Mouse (Mus musculus) mesoderm, embryonic 11.5 days (tissue): ENCODE results near the gene Mrpl58.
"Not testable (repeated sequence)": the region's sequence is repeated elsewhere in the genome, so short reads cannot be mapped to it uniquely, and the experiment has no call there.

Source experiments
- DNase-seq: peaks from one replicate; pipeline ENCODE4 v3.0.0-alpha.2; 2012; ENCODE audit warnings: low read depth, low spot score

Mrpl58 gene

DNA sequence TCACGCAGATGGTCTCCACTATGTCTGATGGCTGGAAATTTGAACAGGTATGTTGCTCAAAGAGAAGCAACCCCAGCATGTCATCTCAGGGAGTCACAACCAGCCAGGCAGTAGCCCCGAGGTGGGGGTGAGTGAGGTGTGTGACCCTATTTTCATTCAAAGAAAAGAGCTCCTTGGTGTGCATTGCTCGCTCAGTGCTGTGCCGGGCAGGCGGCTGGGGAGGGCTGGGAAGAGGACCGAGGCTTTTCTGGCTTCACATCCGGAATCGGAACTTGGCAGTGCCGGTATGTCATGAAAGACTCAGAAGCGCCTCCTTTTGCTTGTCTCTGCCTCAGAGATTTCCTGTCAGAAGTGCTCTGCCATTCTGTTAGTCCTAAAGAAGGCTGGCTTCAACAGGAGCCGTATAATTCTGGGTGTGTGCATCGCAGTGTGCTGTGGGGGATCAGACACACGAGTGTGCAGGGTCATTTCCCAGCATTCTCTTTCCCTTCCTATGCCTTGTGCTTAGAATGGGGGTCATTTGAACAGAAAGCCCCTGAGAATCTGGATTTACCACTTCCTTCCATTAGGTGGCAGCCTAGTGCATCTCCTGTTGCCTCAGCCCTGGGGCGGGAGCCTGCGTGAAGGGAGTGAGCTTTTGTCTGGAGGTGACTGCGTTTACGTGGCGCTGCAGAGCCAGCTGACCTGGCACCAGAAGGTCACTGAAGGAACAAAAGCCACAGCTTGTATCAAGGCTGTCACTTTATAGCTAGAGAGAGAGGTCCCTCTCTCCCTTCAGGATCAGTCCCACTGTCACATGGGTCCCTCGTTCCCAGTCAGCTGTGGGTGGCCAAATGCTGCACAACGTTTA, 24.2 kb downstream of the Mrpl58 start:
- DNase-seq = peak; percentile 90

DNA sequence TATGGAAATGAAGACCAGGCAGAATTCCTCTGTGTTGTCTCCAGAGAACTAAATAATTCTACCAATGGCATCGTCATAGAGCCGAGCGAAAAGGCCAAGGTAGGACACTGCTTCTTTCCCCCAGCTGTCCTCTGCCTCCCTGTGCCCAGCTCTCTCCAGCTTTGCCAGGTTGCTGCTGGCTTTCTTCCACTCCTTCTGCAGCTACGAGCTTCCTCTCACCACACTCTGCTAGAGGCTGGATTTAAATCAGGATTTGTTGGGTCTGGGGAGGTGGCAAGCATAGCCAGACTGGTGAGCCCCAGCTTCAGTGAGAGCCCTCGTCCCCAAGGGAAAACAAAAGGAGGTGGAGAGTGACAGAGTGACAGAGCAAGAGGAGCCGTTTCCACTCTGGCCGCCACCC, 25.8 kb downstream of the Mrpl58 start:
- no peak for DNase-seq

DNA sequence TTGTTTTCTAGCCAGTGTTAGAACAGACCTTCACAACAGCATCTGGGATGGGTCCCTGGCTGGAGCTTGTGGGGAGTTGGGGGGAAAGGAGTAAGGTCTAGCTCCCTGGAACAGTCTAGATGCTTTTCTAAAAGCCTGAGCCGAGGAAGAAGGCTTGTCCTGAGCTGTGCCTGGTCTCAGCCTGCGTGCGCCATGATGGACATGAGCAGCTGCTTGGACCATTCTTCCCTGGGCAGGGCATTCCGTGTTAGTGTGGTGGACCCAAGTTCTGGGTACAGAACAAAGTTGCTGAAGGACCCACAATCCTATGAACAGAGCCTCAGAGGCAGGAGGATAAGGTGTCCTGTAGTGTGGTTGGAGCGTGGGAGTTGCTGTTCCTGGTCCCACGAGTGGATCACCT, 27.0 kb downstream of the Mrpl58 start:
- DNase-seq = no peak

- DNase-seq = no peak
Observed at GRCm38 (mm10) chr11:115432814-115433213, 29.3 kb downstream of the Mrpl58 start.

- no peak for DNase-seq
Observed at GRCm38 (mm10) chr11:115433342-115433741, 29.8 kb downstream of the Mrpl58 start.

GRCm38 (mm10) chr11:115435596-115436337, 32.2 kb downstream of the Mrpl58 start:
- no peak for DNase-seq

- DNase-seq = no peak
Observed at GRCm38 (mm10) chr11:115437571-115438122, 34.1 kb downstream of the Mrpl58 start.

DNA sequence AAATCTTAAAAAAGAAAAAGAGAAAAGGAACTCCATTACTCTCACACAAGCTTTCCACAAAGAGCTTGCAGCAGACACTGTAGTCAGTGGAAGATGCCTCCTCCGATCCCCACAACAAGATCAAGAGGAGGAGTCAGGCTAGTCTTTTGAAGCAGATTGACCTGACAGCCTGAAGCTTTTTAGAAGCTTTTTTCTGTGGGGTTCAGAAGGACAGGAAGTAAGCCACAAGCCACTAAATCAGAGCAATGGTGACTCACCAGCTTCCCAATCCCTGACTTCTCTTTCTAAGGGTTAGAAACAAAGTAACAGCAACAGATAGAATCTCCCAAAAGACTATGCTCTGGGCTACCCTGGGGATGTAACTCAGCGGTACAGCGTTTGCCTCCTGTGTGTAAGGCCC, 35.8 kb downstream of the Mrpl58 start:
- DNase-seq = no peak

GRCm38 (mm10) chr11:115439906-115440595, 36.5 kb downstream of the Mrpl58 start, which contains the start of gene Trim80:
Gene Trim80 (plus strand): TSS chr11:115440545.
- DNase-seq = no peak

DNA sequence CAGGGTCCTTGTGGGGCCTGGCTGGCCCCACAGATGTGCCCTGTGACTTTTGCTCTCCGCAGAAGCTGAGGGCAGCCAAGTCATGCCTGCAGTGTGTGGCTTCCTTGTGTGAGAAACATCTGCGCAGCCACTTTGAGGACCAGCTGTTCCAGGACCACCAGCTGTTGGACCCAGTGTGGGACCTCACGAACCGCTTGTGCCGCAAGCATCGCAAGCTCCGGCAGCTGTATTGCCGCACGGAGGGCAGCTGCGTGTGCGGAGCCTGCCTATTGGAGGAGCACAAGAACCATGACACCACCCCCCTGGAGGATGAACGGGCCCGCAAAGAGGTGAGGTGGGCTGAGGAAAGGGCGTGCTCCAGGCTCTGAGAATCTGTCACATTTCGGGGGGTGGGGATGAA, 37.9 kb downstream of the Mrpl58 start:
- peak; percentile 35 for DNase-seq

GRCm38 (mm10) chr11:115446906-115447305, 43.4 kb downstream of the Mrpl58 start:
- DNase-seq = no peak

DNA sequence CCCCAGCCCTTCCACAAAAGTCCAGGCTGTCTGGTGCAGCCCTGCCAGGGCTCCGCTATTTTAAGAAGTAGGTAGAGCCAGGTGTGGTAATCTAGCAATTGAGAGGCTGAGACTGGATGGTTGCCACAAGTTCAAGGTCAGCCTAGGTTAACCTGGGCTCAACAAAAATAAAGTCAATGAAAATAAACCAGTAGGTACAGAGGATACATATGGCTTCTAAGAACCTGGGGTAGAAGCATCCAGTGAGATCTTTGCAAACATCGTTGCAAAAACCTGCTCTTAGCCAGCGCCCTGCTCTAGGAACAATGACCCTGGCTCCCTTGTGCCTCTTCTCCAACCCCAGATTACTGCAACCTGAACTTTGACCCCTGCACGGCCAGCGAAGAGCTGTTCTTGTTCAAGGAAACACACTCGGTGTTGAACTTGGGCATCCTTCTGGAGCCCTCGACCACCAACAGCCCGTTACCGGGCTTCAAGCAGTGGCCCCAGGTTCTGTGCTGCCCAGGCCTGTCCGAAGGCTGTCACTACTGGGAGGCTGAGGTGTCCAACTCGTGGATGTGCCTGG, 43.9 kb downstream of the Mrpl58 start:
- DNase-seq = no peak

DNA sequence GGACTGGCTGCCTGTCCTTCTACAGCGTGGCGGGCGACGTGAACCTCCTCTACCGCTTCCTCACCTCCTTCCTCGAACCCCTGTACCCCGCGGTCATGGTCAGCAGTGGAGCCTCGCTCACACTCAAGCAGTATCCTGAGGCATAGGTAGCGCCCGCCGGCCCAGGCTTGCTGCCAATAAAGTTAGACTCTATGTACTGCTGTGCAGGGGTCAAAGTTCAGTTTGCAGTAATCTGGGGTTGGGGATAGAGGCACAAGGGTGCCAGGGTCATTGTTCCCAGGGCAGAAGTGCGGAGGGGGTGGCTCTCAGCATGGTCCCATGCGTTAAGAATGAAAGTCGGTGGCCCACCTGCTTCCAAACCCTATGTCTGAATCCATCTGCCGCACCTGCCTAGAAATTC, 44.5 kb downstream of the Mrpl58 start:
- no peak for DNase-seq

- DNase-seq = no peak
Observed at GRCm38 (mm10) chr11:115448998-115449397, 45.4 kb downstream of the Mrpl58 start.

GRCm38 (mm10) chr11:115450176-115450575, 46.6 kb downstream of the Mrpl58 start:
- no peak for DNase-seq

DNA sequence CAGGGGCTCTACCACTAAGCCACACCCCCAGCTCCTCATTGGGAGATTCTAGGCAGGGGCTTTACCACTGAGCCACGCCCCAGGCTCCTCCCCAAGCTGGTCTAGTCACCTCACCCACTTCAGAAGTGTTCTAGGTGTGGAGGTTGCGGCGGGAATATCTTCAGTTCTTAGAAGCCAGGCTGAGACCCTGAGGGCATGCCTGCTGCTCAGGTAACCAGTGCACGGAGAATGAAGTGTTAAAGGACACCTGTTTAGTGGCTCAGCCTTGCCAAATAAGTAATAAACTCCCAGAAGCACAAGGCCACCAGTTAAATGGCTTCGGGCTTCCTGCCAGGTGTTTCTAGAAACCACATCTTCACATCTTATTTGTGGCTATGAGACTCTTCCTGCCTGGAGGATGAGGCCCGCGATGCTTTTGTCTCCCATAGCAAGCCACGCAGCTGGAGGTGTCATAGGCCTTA, 48.3 kb downstream of the Mrpl58 start:
- DNase-seq = no peak

DNA sequence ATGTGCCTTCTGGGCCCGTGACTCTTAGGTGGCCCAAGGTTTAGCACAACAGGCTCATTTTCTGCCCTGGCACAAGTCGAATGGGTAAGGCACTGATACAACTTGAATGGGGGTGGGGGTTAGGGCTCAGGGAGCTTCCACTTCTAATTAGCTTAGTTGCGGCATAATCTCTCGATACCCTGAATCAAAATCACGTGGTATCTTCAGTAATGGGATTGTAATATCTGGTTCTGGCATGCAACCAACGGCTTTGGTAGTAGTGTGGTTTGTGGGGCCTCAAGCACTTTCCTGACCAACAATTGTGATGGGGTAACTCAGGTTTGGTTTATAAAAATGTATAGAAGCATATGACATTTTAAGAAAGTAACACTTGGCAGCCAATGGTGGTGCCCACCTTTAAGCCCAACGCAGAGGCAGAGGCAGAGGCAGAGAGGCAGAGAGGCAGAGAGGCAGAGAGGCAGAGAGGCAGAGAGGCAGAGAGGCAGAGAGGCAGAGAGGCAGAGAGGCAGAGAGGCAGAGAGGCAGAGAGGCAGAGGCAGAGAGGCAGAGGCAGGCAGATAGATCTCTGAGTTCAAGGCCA, 48.8 kb downstream of the Mrpl58 start:
- no peak for DNase-seq

DNA sequence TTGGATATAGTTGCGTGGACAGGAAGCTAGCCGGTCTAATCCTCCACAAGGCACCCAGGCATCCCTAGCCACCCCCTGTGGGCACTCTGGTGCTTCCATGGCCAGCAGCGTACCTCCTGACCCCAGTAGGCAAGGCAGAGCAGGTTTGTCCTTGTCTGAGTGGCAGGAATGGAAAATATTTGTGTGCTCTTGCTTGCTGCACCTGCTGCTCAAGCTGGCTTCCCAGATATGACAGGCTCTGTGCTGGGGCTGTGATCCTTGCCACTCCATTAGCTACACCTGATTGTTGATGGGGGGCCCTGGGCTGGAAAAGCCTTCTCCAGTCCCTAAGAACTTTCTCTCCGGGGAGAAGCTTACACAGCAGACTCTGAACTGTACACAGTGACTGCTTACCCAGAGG, 49.8 kb downstream of the Mrpl58 start:
- DNase-seq = no peak

- not testable (repeated sequence) for DNase-seq
Observed at GRCm38 (mm10) chr11:115454822-115455221, 51.3 kb downstream of the Mrpl58 start.

- DNase-seq = no peak
Observed at GRCm38 (mm10) chr11:115455619-115456018, 52.1 kb downstream of the Mrpl58 start.

- no peak for DNase-seq
Observed at GRCm38 (mm10) chr11:115456182-115456581, 52.6 kb downstream of the Mrpl58 start.
